Mouse (Mus musculus) heart, adult 2 months (tissue): Measurements from ENCODE around the gene Arhgef11.

ENCODE experiments used
- CTCF ChIP-seq: fragments of 200-600 bp; IDR thresholded peaks from 2 replicates; pipeline ENCODE4 v1.8.1; 2022; ENCODE audit warnings: antibody characterized with exemption, mild to moderate bottlenecking, moderate library complexity
- EP300 ChIP-seq: fragments of 200-500 bp; IDR thresholded peaks from 2 replicates; pipeline ENCODE4 v1.6.1; 2011; ENCODE audit warnings: low read depth, low read length, control low read depth; ENCODE audit not compliant: insufficient read depth
- POLR2A ChIP-seq: fragments of 200-500 bp; IDR thresholded peaks from 2 replicates; pipeline ENCODE4 v1.6.1; 2011; ENCODE audit warnings: mild to moderate bottlenecking, low read depth, low read length, control low read depth; ENCODE audit not compliant: insufficient read depth

GRCm38 (mm10) chr3:87631408-87631807, 14.0 kb downstream of the Arhgef11 start:
- no peak for TF ChIP-seq EP300
- TF ChIP-seq CTCF = no peak
- TF ChIP-seq POLR2A = no peak
